Mouse (Mus musculus): Measurements from ENCODE around the gene Rtn4rl2.

- TF ChIP-seq CTCF (IDR thresholded peaks at IDR 0.05; ENCODE audit: low read depth, low read length) (peak; percentile 87), EP300 (IDR thresholded peaks at IDR 0.05; ENCODE audit: insufficient read depth, low read depth, low read length) (no peak)
These were observed 54.7 kb downstream of the Rtn4rl2 start for GRCm38 (mm10) chr2:84831666-84832391.
